Mouse (Mus musculus) 416B (cell line): ENCODE data around the gene Mad2l1bp.
A peak's percentile ranks its signal among the peaks of the same experiment; 100 is the strongest.

ENCODE experiments used
- DNase-seq: peaks from one replicate; pipeline ENCODE4 v3.0.0; 2011; ENCODE audit warnings: low read depth

Mad2l1bp gene

GRCm38 (mm10) chr17:46110402-46111289 is 42.7 kb downstream of the Mad2l1bp start, which contains the start of gene Mrps18a:
Mrps18a (plus strand) TSS chr17:46110986.
- DNase-seq = peak; percentile 86

GRCm38 (mm10) chr17:46108286-46108685 is 45.1 kb downstream of the Mad2l1bp start:
- no peak for DNase-seq

- DNase-seq = peak; percentile 71
Observed at GRCm38 (mm10) chr17:46104487-46104886, 48.9 kb downstream of the Mad2l1bp start.

- DNase-seq = no peak
Observed at GRCm38 (mm10) chr17:46102608-46103159, 50.7 kb downstream of the Mad2l1bp start.

GRCm38 (mm10) chr17:46101906-46102305 is 51.4 kb downstream of the Mad2l1bp start:
- DNase-seq = no peak

- no peak for DNase-seq
Observed at GRCm38 (mm10) chr17:46098525-46098924, 54.8 kb downstream of the Mad2l1bp start.
